Mouse (Mus musculus) activated CD4-positive, CD25-positive, alpha-beta regulatory T cell (primary cell): ENCODE measurements around the gene Psmd9. TPM values are rescaled to one million over a fixed set of nuclear protein-coding genes. Genes with fewer than 3 reads are reported as not detected.

ENCODE experiments used
- polyA plus RNA-seq, 2 experiments: library from polyadenylated mRNA; unstranded; fragments of 100-300 nt; shearing (Covaris generic); gene quantifications; one replicate each; pipeline ENCODE4 v1.2.1; 2017

Psmd9 gene
- 10 to 100 TPM; 53.2 to 73.4 TPM for polyA plus RNA-seq

DNA sequence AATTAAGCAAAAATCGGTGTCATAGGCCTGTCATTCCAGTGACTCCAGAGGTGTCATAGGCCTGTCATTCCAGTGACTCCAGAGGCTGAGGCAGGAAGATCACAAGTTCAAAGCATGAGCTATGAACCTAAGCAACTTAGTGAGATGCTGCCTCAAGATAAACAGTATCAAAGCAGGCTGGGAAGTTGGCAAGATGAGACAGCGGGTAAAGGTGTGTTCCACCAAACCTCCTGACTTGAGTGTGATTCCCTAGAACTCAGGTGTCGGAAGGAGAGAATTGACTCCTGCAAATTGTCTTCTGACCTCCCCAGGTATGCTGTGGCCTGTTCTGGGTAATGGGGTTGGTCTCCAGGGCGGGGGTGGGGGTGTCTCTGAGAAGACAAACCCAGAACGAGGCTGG is at the start of gene Psmd9:
Gene Psmd9 (plus strand): TSS at position 130 of the 400 bp plus-strand sequence.

DNA sequence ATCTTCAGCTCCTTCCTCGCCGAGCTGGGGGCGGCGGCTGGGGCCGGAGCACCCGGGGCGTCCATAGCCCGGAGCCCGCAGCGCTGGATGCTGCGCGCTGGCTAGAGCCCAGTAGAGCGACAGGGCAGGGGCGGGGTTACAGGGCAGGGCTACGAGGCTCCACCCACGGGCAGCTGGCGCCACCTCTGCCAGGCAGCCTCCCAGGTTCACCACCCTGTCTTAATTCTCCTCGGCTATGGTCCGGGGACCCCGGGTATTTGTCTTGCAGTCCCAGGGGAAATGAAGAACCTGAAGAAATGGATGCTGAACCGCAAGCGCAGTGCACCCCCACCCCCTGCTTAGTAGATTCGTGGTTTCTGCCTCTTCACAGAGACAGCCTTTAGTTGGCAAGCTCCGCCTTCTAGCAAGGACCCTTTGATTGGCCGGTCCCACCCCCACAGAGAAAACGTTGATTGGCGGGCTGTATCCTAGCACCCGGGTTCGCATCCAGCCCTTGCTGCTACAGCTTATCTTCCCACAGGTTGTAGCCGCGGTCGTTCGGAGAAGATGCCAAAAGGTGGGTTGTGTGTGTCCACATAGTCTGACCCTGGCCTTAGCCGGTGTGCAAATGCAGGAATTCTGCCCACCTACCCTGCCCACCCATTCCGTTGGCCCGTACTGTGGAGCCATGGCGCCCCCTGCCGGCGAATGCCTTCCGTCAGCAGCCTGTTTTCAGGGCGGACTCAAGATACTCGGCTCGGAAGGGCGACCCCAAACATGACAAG is 36.7 kb upstream of the Psmd9 start, which contains the start of gene Rhof:
Gene Rhof (minus strand): TSS at position 385 of the 764 bp plus-strand sequence.

DNA sequence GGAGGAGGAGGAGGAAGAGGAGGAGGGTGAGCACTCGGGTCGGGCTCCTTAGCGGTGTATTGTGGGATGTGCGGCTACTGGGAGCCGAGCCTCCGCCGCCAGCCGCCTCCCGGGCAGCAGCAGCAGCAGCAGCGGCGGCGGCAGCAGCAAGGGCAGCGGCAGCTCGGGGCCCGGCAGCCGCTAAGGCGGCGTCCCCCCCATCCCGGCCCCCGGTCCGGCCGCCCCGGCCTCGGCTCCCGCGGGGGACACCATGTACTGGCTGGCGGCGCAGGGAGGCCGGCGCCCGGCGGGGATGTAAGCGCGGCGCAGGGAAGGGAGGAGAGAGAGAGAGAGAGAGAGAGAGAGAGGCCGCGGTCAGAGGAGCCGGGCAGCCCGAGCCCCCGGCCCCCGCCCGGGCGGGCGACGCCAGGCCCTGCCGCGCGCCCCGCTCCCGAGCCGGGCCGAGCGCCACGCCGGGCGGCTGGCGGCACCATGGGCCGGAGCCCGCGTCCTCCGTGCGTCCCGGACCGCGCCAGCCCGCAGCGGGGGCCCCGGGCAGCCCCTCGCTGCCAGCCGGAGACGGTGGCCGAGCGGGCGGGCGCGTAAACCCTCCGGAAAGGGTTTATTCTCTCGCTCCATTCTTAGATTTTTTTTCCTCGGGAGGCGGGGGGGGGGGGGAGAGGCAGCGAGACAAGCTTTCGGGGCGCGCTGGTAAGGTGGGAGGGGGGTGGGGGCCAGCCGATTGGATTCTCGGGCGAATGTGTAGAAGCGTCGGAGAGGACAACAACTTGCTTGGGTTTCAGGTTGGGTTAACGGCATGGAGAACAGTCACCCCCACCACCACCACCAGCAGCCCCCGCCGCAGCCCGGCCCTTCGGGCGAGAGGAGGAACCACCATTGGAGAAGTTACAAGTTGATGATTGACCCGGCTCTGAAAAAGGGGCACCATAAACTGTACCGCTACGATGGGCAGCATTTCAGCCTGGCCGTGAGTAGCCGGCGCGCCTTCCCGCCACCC is 26.8 kb upstream of the Psmd9 start, which contains the start of gene Setd1b:
Gene Setd1b (plus strand): TSS at position 33 of the 997 bp plus-strand sequence.

DNA sequence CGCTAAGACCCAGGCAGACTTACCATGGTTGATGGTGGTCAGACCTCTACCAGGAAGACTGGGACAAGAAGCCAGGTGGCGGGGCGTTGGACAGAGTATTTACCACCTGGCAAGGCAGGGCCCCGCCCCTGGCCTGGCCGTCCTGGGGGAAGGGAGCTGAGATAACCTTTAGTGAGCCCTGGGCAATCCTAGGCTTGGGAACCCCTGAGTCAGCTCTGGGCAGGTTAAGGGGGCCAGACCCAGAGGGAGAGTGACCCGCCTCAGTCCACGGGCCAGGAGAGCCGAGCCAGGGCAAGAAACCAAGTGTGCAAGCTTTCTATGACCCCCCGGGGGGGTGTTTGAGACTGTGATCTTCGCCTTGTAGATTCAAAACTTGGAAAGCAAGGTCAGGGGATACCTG is 13.4 kb downstream of the Psmd9 start, which contains the start of gene Hpd:
Gene Hpd (minus strand): TSS at position 77 of the 400 bp plus-strand sequence.

DNA sequence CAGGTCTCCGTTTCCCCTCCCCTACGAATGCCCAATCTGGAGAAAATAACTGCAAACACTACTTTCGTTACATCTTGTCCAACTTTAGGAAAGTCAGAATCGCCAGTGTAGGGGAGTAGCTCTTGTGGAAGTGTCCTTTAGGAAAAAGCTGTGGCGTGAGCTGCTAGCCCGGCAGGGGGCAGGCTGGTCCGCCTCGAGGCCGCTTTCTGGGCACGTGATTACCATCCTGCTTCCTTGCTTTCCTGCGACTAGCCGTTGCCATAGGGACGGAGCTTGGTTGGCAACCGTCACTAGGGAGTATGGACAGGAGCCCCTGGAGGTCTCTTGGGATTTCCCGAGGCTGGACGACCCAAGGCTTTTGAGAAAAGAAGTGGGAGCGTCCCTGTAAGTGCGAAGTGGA is 82.6 kb downstream of the Psmd9 start, which contains the start of gene Wdr66:
Gene Wdr66 (plus strand): TSS at position 269 of the 400 bp plus-strand sequence.

Other genes starting within 250 kb of the Psmd9 start
- 10 to 100 TPM; 22.6 to 34.1 TPM for gene Kdm2b, start 179.6 kb upstream of the Psmd9 start, polyA plus RNA-seq
- gene Orai1, start 154.3 kb upstream of the Psmd9 start, polyA plus RNA-seq = 100 to 1,000 TPM; 127 to 131 TPM
- 1 to 10 TPM in 1 of 2 experiments, under 1 TPM in 1; 0.80 to 2.4 TPM for gene Morn3, start 122.4 kb upstream of the Psmd9 start, polyA plus RNA-seq
- 1 to 10 TPM; 5.1 to 6.8 TPM for gene Tmem120b, start 101.0 kb upstream of the Psmd9 start, polyA plus RNA-seq
- 100 to 1,000 TPM; 118 to 208 TPM for gene Rhof, start 36.7 kb upstream of the Psmd9 start, polyA plus RNA-seq
- 1 to 10 TPM; 5.2 to 7.6 TPM for gene Setd1b, start 27.2 kb upstream of the Psmd9 start, polyA plus RNA-seq
- gene Hpd, start 13.3 kb downstream of the Psmd9 start, polyA plus RNA-seq = not detected
- 1 to 10 TPM in 1 of 2 experiments, under 1 TPM in 1; 0.95 to 1.0 TPM for gene Wdr66, start 82.7 kb downstream of the Psmd9 start, polyA plus RNA-seq
- 1 to 10 TPM; 3.0 to 6.7 TPM for gene Bcl7a, start 174.4 kb downstream of the Psmd9 start, polyA plus RNA-seq
- gene Mlxip, start 225.4 kb downstream of the Psmd9 start, polyA plus RNA-seq = 10 to 100 TPM; 45.0 to 61.5 TPM